Mouse (Mus musculus): Measurements from ENCODE around the gene Vmn1r25.
"Not testable (repeated sequence)": the region's sequence is repeated elsewhere in the genome, so short reads cannot be mapped to it uniquely, and the experiment has no call there.

The Vmn1r25 gene

GRCm38 (mm10) chr6:57980710-57981109 lies at the start of gene Vmn1r25:
Gene Vmn1r25, minus strand, starts transcription at chr6:57980810.
- no peak for DNase-seq (ENCODE audit: low read depth, low spot score)

GRCm38 (mm10) chr6:58017478-58017877 lies 36.9 kb upstream of the Vmn1r25 start:
- DNase-seq (ENCODE audit: low read depth, low spot score) = not testable (repeated sequence)

GRCm38 (mm10) chr6:58015059-58015458 lies 34.4 kb upstream of the Vmn1r25 start, which contains the start of gene Vmn1r26:
Gene Vmn1r26, minus strand, starts transcription at chr6:58015159.
- no peak for DNase-seq (ENCODE audit: low read depth, low spot score)

- DNase-seq (ENCODE audit: low read depth, low spot score) = not testable (repeated sequence)
Observed at GRCm38 (mm10) chr6:57961403-57961802, 19.2 kb downstream of the Vmn1r25 start, which contains the start of gene Vmn1r24. Gene Vmn1r24, minus strand, starts transcription at chr6:57961503.

Measured in CD4-positive, CD25-positive, alpha-beta regulatory T cell, adult 2 months (primary cell).